In the genomic region with DNA sequence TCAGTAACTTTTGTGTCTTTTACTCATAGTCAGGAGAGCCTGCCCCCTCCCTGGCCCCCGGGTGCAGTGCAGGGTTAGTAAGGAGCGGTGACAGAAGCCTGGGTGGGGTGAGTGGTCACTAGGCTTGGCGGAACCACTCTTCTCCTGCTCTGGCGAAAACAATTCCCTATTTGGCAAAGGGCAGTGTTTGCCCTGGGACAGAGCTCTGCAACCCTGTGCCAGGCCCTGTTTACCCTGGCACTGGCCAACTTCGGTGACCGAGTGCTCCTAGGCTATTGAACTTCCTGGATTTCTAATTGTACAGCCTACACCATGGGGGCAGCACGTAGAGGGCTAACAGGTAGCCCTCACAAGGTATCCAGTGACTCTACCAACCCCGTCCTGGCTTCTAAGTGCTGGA, we compare ENCODE assay signal across 7 mouse cellular contexts.
DNase-seq lines count a peak whose midpoint lies in the region.

No protein-coding gene starts in this region.

- peak; percentile 35 for DNase-seq in cerebellum, adult 9-11 months
- DNase-seq in cerebellum, adult 9-10 months, result no peak
- peak; percentile 12 to 35 for DNase-seq in kidney, adult 8-10 months
- no peak for DNase-seq in kidney, postnatal 4 days
- DNase-seq in heart, adult 9 months (ENCODE audit: low spot score in 2 of 2), result peak; percentile 26 to 32
- DNase-seq in lung, postnatal 14 days, result peak; percentile 18
- no peak for DNase-seq in ovary, adult 18-20 months (ENCODE audit: low spot score)

Comparison
In these comparisons a context has a peak if more than half of its experiments do, and no peak if none do; other contexts are left out.
1. DNase-seq: peak in cerebellum, adult 9-11 months (single experiment), kidney, adult 8-10 months (2 of 2), heart, adult 9 months (2 of 2) and lung, postnatal 14 days (single experiment); none in cerebellum, adult 9-10 months (single experiment), kidney, postnatal 4 days (0 of 2) and ovary, adult 18-20 months (single experiment).